Mouse (Mus musculus): ENCODE results near the gene Gpr135. TPM values are rescaled to one million over a fixed set of nuclear protein-coding genes. Genes with fewer than 3 reads are reported as not detected.
A peak's percentile ranks its signal among the peaks of the same experiment; 100 is the strongest.

Gpr135 gene
- total and polyA plus RNA-seq, 3 experiments, result not detected

DNA sequence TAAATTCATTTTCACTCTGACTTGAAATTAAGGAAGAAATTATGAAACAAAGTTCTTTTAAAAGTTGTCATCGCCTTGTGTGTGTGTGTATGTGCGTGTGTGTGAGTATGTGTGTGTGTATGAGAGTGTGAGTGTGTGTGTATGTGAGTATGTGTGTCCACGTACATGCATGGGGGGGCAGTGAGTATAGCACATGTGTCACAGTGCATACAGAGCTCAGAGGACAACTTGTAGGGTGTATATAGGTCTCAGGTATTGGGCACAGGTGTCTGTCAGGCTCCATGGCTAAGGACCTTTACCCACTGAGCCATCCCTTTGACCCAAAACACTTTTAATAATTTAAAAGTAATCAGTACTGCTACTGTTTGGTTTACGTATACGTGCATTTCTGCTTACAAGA is 33.1 kb upstream of the Gpr135 start:
- Histone ChIP-seq H3K27me3 (replicated peaks) (no peaks in the 10 kb centered on the region), H3K4me2 (ENCODE audit: insufficient read depth, low read depth, poor library complexity, severe bottlenecking) (no peak overlapping the region), H3K9me3 (replicated peaks; ENCODE audit: low read length) (no peaks in the 10 kb centered on the region), H3K27ac (ENCODE audit: insufficient read depth, low read depth) (no peak overlapping the region), H3K4me1 (ENCODE audit: control insufficient read depth in 1 of 2, insufficient read depth in 2 of 2) (peaks cover 2 to 12% of the 10 kb centered on the region in 2 experiments; a peak in 2 of 4 replicates), H3K9ac (ENCODE audit: insufficient read depth, low read depth) (no peak overlapping the region), H3K4me3 (replicated peaks in 1 of 3; ENCODE audit: low read depth in 2 of 3, low read length in 2 of 3, poor library complexity in 1 of 3) (no peak overlapping the region), H3K36me3 (replicated peaks in 1 of 2; ENCODE audit: control insufficient read depth in 1 of 2, insufficient read depth in 1 of 2, low read length in 1 of 2) (peaks cover 3 to 17% of the 10 kb centered on the region in 2 experiments), H3K79me2 (replicated peaks; ENCODE audit: control insufficient read depth, extremely low read depth, insufficient read depth, poor library complexity, severe bottlenecking) (no peaks in the 10 kb centered on the region)
- DNase-seq (ENCODE audit: extremely low read depth), result no peak
- no peak for TF ChIP-seq IRF4 (IDR thresholded peaks at IDR 0.05; ENCODE audit: low read depth, low read length)
- TF ChIP-seq POLR2AphosphoS2 (IDR thresholded peaks at IDR 0.05; ENCODE audit: low read depth, low read length), result no peak
- no peak for TF ChIP-seq HCFC1 (IDR thresholded peaks at IDR 0.05; ENCODE audit: low read depth, low read length)
- no peak for TF ChIP-seq CHD2 (IDR thresholded peaks at IDR 0.05; ENCODE audit: low read length)
- TF ChIP-seq MYC (IDR thresholded peaks at IDR 0.05; ENCODE audit: low read depth, low read length), result no peak
- TF ChIP-seq ZC3H11A (IDR thresholded peaks at IDR 0.05; ENCODE audit: low read depth, low read length), result no peak
- no peak for TF ChIP-seq NRF1 (IDR thresholded peaks at IDR 0.05; ENCODE audit: low read depth, low read length)
- no peak for TF ChIP-seq SIN3A (IDR thresholded peaks at IDR 0.05; ENCODE audit: low read length)
- no peak for TF ChIP-seq RCOR1 (conservative IDR thresholded peaks at IDR 0.05; ENCODE audit: low read depth, low read length)
- TF ChIP-seq RAD21 (IDR thresholded peaks at IDR 0.05; ENCODE audit: low read depth, low read length), result no peak
- no peak for TF ChIP-seq ELF1 (IDR thresholded peaks at IDR 0.05; ENCODE audit: low read depth, low read length)
- in situ Hi-C loops (cut with MboI; ENCODE audit: low pct_ligation_motif_present, low pct_unique_long_range_greater_than_20kb, low sequenced_read_pairs) (loop anchor here (10.0 kb wide), 1 partner anchor 321 kb away; no protein-coding TSS in a partner anchor), dilution Hi-C loops (cut with MboI; ENCODE audit: extremely low pct_ligation_motif_present, extremely low pct_unique_long_range_greater_than_20kb, low sequenced_read_pairs) (no loop called here)

DNA sequence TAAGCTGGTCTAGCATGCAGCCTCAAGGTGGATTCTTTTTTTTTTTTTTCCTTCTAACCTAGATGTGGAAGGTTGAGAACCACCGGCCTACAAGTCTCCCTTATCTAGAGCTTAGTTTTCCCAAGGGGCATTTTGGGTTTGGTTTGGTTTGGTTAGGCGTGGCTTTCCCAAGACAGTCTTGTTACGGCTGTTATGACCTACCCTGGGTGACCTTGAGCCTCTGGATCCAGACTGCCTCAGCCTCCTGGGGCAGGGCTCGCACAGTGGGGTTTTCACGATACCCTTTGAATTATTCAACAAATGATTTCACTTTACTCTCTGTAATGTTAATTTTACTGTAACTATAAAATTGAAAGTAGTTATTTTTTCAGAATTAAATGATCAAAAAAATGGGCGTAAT is 31.9 kb upstream of the Gpr135 start:
- no peaks in the 10 kb centered on the region for H3K79me2 ChIP-seq (replicated peaks; ENCODE audit: control insufficient read depth, extremely low read depth, insufficient read depth, poor library complexity, severe bottlenecking)
- no peaks in the 10 kb centered on the region for H3K9me3 ChIP-seq (replicated peaks; ENCODE audit: low read length)
- in situ Hi-C loops (cut with MboI; ENCODE audit: low pct_ligation_motif_present, low pct_unique_long_range_greater_than_20kb, low sequenced_read_pairs), result loop anchor here (10.0 kb wide), 1 partner anchor 322 kb away; no protein-coding TSS in a partner anchor
- DNase-seq (ENCODE audit: extremely low read depth), result no peak
- TF ChIP-seq MEF2A (IDR thresholded peaks at IDR 0.05; ENCODE audit: borderline replicate concordance, low read depth, low read length), result no peak
- no peak for TF ChIP-seq JUN (IDR thresholded peaks at IDR 0.05; ENCODE audit: insufficient read depth, low read depth, low read length)
- TF ChIP-seq USF1 (IDR thresholded peaks at IDR 0.05; ENCODE audit: low read depth, low read length), result no peak
- no peak for TF ChIP-seq SMC3 (IDR thresholded peaks at IDR 0.05; ENCODE audit: low read depth, low read length)
- peak; percentile 12; the same call in 1 of the 2 replicates for TF ChIP-seq ZNF384 (IDR thresholded peaks at IDR 0.05; ENCODE audit: low read depth, low read length)
- no peak for TF ChIP-seq TCF12 (IDR thresholded peaks at IDR 0.05; ENCODE audit: low read depth, low read length)
- no peak overlapping the region for H3K27ac ChIP-seq (ENCODE audit: insufficient read depth, low read depth)
- H3K9ac ChIP-seq (ENCODE audit: insufficient read depth, low read depth), result no peak overlapping the region
- H3K4me3 ChIP-seq (replicated peaks in 1 of 3; ENCODE audit: low read depth in 2 of 3, low read length in 2 of 3, poor library complexity in 1 of 3), result no peak overlapping the region
- H3K27me3 ChIP-seq (replicated peaks), result no peaks in the 10 kb centered on the region
- dilution Hi-C loops (cut with MboI; ENCODE audit: extremely low pct_ligation_motif_present, extremely low pct_unique_long_range_greater_than_20kb, low sequenced_read_pairs), result no loop called here
- peaks cover 2 to 12% of the 10 kb centered on the region in 2 experiments; a peak in 2 of 4 replicates for H3K4me1 ChIP-seq (ENCODE audit: control insufficient read depth in 1 of 2, insufficient read depth in 2 of 2)
- no peak overlapping the region for H3K4me2 ChIP-seq (ENCODE audit: insufficient read depth, low read depth, poor library complexity, severe bottlenecking)
- peaks cover 7 to 24% of the 10 kb centered on the region in 2 experiments for H3K36me3 ChIP-seq (replicated peaks in 1 of 2; ENCODE audit: control insufficient read depth in 1 of 2, insufficient read depth in 1 of 2, low read length in 1 of 2)

Data from CH12.LX (cell line).